Mouse (Mus musculus) brain, embryonic 14.5 days (tissue): ENCODE data around the gene Olfr551.

Source experiments
- CTCF ChIP-seq: fragments of 200-500 bp; IDR thresholded peaks from 2 replicates; pipeline ENCODE4 v1.5.1; 2012; ENCODE audit warnings: inconsistent platforms, mild to moderate bottlenecking, moderate library complexity, borderline replicate concordance; ENCODE audit not compliant: insufficient read depth, insufficient read length; ENCODE audit errors: extremely low read depth
- POLR2A ChIP-seq: fragments of 200-500 bp; IDR thresholded peaks from 2 replicates; pipeline ENCODE4 v1.6.1; 2012; ENCODE audit warnings: mild to moderate bottlenecking, inconsistent platforms, borderline replicate concordance; ENCODE audit not compliant: poor library complexity, insufficient read depth, insufficient read length, severe bottlenecking; ENCODE audit errors: extremely low read depth

GRCm38 (mm10) chr7:102564999-102565997 lies 26.4 kb downstream of the Olfr551 start, which contains the start of gene Trim21:
- TF ChIP-seq POLR2A (no peak), CTCF (no peak)
